Mouse (Mus musculus): ENCODE measurements around the gene Fam160b1. TPM values are rescaled to one million over a fixed set of nuclear protein-coding genes. Genes with fewer than 3 reads are reported as not detected.

The Fam160b1 gene
- polyA plus RNA-seq, 1 experiment from 2014 or later, result 20.3 TPM

DNA sequence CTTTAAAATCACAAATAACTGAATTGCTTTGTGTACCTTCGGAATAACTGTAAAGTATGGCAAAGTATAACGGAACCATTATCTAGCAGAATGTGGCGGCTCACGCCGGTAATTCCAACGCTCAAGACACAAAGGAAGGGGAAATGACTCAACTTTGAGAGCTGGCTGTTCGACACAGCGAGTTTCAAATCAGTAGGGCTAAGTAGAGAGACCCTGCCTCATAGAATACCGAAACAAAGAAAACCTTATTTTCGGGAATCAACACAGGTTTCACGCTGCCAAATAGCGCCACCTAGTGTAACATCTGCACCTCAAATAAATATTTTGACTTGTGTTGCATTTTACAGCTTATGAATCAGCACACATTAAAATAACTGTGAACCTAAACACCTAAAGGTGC, 31.7 kb upstream of the Fam160b1 start:
- H3K4me2 ChIP-seq, result no peak overlapping the region
- no peak overlapping the region for H3K9ac ChIP-seq
- WGBS, result 62% methylated on average over 12 of the region's 12 CpGs

DNA sequence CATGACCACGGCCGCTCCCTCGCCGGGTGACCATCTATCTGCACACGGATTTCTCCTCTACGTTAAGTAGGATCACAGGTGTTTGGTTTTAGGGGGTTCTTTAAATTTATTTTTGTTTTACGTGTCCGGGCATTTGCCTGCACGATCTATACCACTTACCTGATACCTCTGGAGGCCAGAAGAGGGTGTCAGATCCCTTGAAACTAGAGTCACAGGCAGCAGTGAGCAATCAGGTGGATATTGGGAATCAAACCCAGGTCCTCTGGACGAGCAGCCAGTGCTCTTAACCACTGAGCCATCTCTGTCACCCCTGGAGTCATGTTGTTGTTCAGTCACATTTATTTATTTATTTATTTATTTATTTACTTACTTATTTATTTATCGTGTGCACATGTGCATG, 30.2 kb upstream of the Fam160b1 start:
- ATAC-seq (ENCODE audit: insufficient read depth) (no peak), DNase-seq (no peak)
- H3K4me1 ChIP-seq (ENCODE audit: insufficient read depth), result no peaks in the 10 kb centered on the region
- H3K9ac ChIP-seq, result no peak overlapping the region
- TF ChIP-seq CTCF (IDR thresholded peaks at IDR 0.05; ENCODE audit: low read depth), result peak; percentile 22; the same call in 1 of the 2 replicates
- no peak overlapping the region for H3K4me3 ChIP-seq (ENCODE audit: low read depth, low read length)
- no peak overlapping the region for H3K27ac ChIP-seq (ENCODE audit: low read depth)
- H3K4me2 ChIP-seq, result no peak overlapping the region
- H3K36me3 ChIP-seq (ENCODE audit: insufficient read depth), result no peaks in the 10 kb centered on the region
- H3K9me3 ChIP-seq (ENCODE audit: low read depth, low read length), result no peaks in the 10 kb centered on the region
- WGBS, result 70% methylated on average over 11 of the region's 11 CpGs
- no peaks in the 10 kb centered on the region; the same call in 1 of the 2 replicates for H3K27me3 ChIP-seq (ENCODE audit: insufficient read depth, low read length)

More for the DNA sequence above, 31.7 kb upstream of the Fam160b1 start:
- TF ChIP-seq CTCF (IDR thresholded peaks at IDR 0.05; ENCODE audit: low read depth), result peak; percentile 71
- Histone ChIP-seq H3K27me3 (ENCODE audit: insufficient read depth, low read length) (no peaks in the 10 kb centered on the region; the same call in 1 of the 2 replicates), H3K4me3 (ENCODE audit: low read depth, low read length) (no peak overlapping the region), H3K4me1 (ENCODE audit: insufficient read depth) (no peaks in the 10 kb centered on the region), H3K36me3 (ENCODE audit: insufficient read depth) (no peaks in the 10 kb centered on the region), H3K27ac (ENCODE audit: low read depth) (no peak overlapping the region), H3K9me3 (ENCODE audit: low read depth, low read length) (no peaks in the 10 kb centered on the region)
- no peak for ATAC-seq (ENCODE audit: insufficient read depth)
- DNase-seq, result peak; percentile 79

DNA sequence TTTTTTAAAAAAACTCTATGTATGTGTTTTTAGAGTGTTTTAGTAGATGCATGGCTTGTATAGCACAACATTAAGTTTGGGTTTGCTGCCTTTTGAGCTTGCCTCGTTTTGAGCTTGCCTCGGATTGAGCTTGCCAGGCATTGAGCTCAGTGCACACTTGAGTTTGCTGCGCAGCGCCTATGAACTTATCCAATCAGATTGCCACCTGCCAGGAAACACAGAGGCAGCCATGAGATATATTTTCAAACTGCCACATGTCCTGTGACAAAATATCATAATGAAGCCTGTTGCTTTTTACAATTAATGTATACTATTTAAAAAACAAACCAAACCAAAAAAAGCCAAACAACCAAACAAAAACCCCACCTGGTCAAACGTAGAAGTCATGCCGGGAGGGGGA, 29.2 kb upstream of the Fam160b1 start:
- no peak for ATAC-seq (ENCODE audit: insufficient read depth)
- Histone ChIP-seq H3K27ac (ENCODE audit: low read depth) (no peak overlapping the region), H3K9ac (no peak overlapping the region), H3K27me3 (ENCODE audit: insufficient read depth, low read length) (no peaks in the 10 kb centered on the region), H3K4me3 (ENCODE audit: low read depth, low read length) (no peak overlapping the region), H3K9me3 (ENCODE audit: low read depth, low read length) (no peaks in the 10 kb centered on the region), H3K36me3 (ENCODE audit: insufficient read depth) (no peaks in the 10 kb centered on the region), H3K4me1 (ENCODE audit: insufficient read depth) (no peaks in the 10 kb centered on the region), H3K4me2 (no peak overlapping the region)
- WGBS, result 78% methylated on average over 6 of the region's 6 CpGs
- no peak for DNase-seq
- no peak for TF ChIP-seq CTCF (IDR thresholded peaks at IDR 0.05; ENCODE audit: low read depth)

GRCm38 (mm10) chr19:57333356-57333755, 27.1 kb upstream of the Fam160b1 start:
- DNase-seq (no peak), ATAC-seq (ENCODE audit: insufficient read depth) (no peak)
- Histone ChIP-seq H3K4me3 (ENCODE audit: low read depth, low read length) (no peak overlapping the region), H3K27me3 (ENCODE audit: insufficient read depth, low read length) (no peaks in the 10 kb centered on the region), H3K4me2 (no peak overlapping the region), H3K9me3 (ENCODE audit: low read depth, low read length) (no peaks in the 10 kb centered on the region), H3K4me1 (ENCODE audit: insufficient read depth) (no peaks in the 10 kb centered on the region), H3K27ac (ENCODE audit: low read depth) (no peak overlapping the region), H3K36me3 (ENCODE audit: insufficient read depth) (no peaks in the 10 kb centered on the region), H3K9ac (no peak overlapping the region)
- TF ChIP-seq CTCF (IDR thresholded peaks at IDR 0.05; ENCODE audit: low read depth), result no peak
- WGBS, result 88% methylated on average over 4 of the region's 4 CpGs

- DNase-seq (no peak), ATAC-seq (ENCODE audit: insufficient read depth) (no peak)
- Histone ChIP-seq H3K36me3 (ENCODE audit: insufficient read depth) (no peaks in the 10 kb centered on the region), H3K27me3 (ENCODE audit: insufficient read depth, low read length) (no peaks in the 10 kb centered on the region), H3K27ac (ENCODE audit: low read depth) (no peak overlapping the region), H3K9ac (no peak overlapping the region), H3K9me3 (ENCODE audit: low read depth, low read length) (no peaks in the 10 kb centered on the region), H3K4me3 (ENCODE audit: low read depth, low read length) (no peak overlapping the region), H3K4me2 (no peak overlapping the region), H3K4me1 (ENCODE audit: insufficient read depth) (no peaks in the 10 kb centered on the region; the same call in 1 of the 2 replicates)
- no peak for TF ChIP-seq CTCF (IDR thresholded peaks at IDR 0.05; ENCODE audit: low read depth)
- WGBS, result 52% methylated on average over 8 of the region's 8 CpGs
Measured at GRCm38 (mm10) chr19:57335135-57335534, 25.3 kb upstream of the Fam160b1 start.

DNA sequence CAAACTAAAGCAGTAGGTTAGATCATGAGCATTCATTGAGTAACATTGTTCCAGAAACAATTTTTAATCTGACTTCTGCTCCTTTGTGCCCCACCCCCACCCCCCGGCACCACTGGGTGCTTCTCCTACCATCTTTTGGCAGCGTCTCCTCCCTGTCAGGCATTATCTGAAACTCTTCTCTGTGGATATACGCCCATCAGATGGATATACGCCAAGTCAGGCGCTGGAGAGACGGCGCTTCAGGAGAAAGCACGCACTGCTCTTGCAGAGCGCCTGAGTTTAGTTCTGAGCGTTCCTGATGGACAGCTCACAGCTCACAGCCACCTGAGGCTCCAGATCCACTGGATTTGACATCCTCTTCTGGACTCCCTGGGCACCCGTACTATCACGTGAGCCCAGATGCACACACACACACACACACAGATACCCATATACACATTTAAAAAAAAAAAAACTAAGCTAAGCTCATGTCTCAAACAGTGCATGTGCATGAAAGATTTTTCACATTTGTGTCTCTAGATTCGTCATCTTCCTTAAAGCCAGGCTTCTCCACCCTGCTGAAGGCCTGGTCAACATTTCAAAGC, 21.1 kb upstream of the Fam160b1 start:
- Histone ChIP-seq H3K4me1 (ENCODE audit: insufficient read depth) (no peaks in the 10 kb centered on the region; the same call in 1 of the 2 replicates), H3K36me3 (ENCODE audit: insufficient read depth) (no peaks in the 10 kb centered on the region), H3K27me3 (ENCODE audit: insufficient read depth, low read length) (no peaks in the 10 kb centered on the region), H3K9me3 (ENCODE audit: low read depth, low read length) (no peaks in the 10 kb centered on the region), H3K4me2 (no peak overlapping the region), H3K9ac (no peak overlapping the region), H3K4me3 (ENCODE audit: low read depth, low read length) (no peak overlapping the region), H3K27ac (ENCODE audit: low read depth) (no peak overlapping the region)
- DNase-seq, result peak; percentile 53
- no peak for TF ChIP-seq CTCF (IDR thresholded peaks at IDR 0.05; ENCODE audit: low read depth)
- ATAC-seq (ENCODE audit: insufficient read depth), result no peak
- 61% methylated on average over 13 of the region's 13 CpGs for WGBS

GRCm38 (mm10) chr19:57340900-57341742, 19.4 kb upstream of the Fam160b1 start:
- Histone ChIP-seq H3K4me1 (ENCODE audit: insufficient read depth) (no peaks in the 10 kb centered on the region; the same call in 1 of the 2 replicates), H3K27ac (ENCODE audit: low read depth) (peak overlapping the region; percentile 20; the same call in 1 of the 2 replicates), H3K4me3 (ENCODE audit: low read depth, low read length) (no peak overlapping the region), H3K4me2 (no peak overlapping the region), H3K9ac (no peak overlapping the region), H3K9me3 (ENCODE audit: low read depth, low read length) (no peaks in the 10 kb centered on the region), H3K27me3 (ENCODE audit: insufficient read depth, low read length) (no peaks in the 10 kb centered on the region), H3K36me3 (ENCODE audit: insufficient read depth) (no peaks in the 10 kb centered on the region)
- TF ChIP-seq CTCF (IDR thresholded peaks at IDR 0.05; ENCODE audit: low read depth), result no peak
- WGBS, result 54% methylated on average over 8 of the region's 8 CpGs
- DNase-seq, result no peak
- ATAC-seq (ENCODE audit: insufficient read depth), result no peak

Data from lung, embryonic 14.5 days (tissue).